Mouse (Mus musculus) heart, embryonic 11.5 days (tissue): Measurements from ENCODE around the gene Cnot6. TPM values are rescaled to one million over a fixed set of nuclear protein-coding genes. Genes with fewer than 3 reads are reported as not detected.

Experiments used
- ATAC-seq: fragments of 200-750 bp; cut with Nextera tagmentation; replicated peaks from 2 replicates; pipeline ENCODE4 v1.8.0; 2017; ENCODE audit warnings: moderate library complexity; ENCODE audit not compliant: insufficient number of reproducible peaks, low FRiP score, low TSS enrichment
- H3K27ac ChIP-seq: fragments of 300-500 bp; sonication (generic); 2 replicates; pipeline ENCODE4 v1.5.1; 2014; ENCODE audit warnings: mild to moderate bottlenecking, low read depth, low read length
- H3K27me3 ChIP-seq: fragments of 300-500 bp; sonication (generic); 2 replicates; pipeline ENCODE4 v1.6.1; 2014; ENCODE audit warnings: mild to moderate bottlenecking, low read length, mixed read lengths; ENCODE audit not compliant: control insufficient read depth, insufficient read depth
- H3K36me3 ChIP-seq: fragments of 300-500 bp; sonication (generic); 2 replicates; pipeline ENCODE4 v1.6.1; 2014; ENCODE audit warnings: mild to moderate bottlenecking, low read length, moderate library complexity, mixed read lengths; ENCODE audit not compliant: control insufficient read depth, insufficient read depth
- H3K4me1 ChIP-seq: fragments of 300-500 bp; sonication (generic); 2 replicates; pipeline ENCODE4 v1.6.1; 2014; ENCODE audit warnings: low read length; ENCODE audit not compliant: control insufficient read depth, insufficient read depth
- H3K4me2 ChIP-seq: fragments of 300-500 bp; sonication (generic); 2 replicates; pipeline ENCODE4 v1.6.1; 2014; ENCODE audit warnings: mild to moderate bottlenecking, moderate library complexity
- H3K4me3 ChIP-seq: fragments of 300-500 bp; sonication (generic); 2 replicates; pipeline ENCODE4 v1.5.1; 2014; ENCODE audit warnings: low read depth, low read length
- H3K9ac ChIP-seq: fragments of 300-500 bp; sonication (generic); 2 replicates; pipeline ENCODE4 v1.6.1; 2014; ENCODE audit warnings: mild to moderate bottlenecking, low read depth, low read length, moderate library complexity
- H3K9me3 ChIP-seq: fragments of 300-500 bp; sonication (generic); replicated peaks from 2 replicates; pipeline ENCODE4 v1.6.1; 2016; ENCODE audit warnings: low read length; ENCODE audit not compliant: control insufficient read depth
- WGBS: fragments of 180-500 bp; shearing (Covaris S2); extraction: QIAGEN DNeasy Blood & Tissue Kit; methylation state at CpG from one replicate; pipeline ENCODE4 v1.1.7; 2014; ENCODE audit not compliant: insufficient replicate concordance; 5-methylcytosine and 5-hydroxymethylcytosine counted together
- polyA plus RNA-seq: library from polyadenylated mRNA; unstranded; fragments of >200 nt; fragmentation: Nextera tagmentation; extraction: Ambion mirVana; gene quantifications from 2 replicates; pipeline ENCODE4 v1.2.1, GENCODE M21; 2014

Gene Cnot6
- 35.5 and 38.7 TPM in 2 replicates for polyA plus RNA-seq

DNA sequence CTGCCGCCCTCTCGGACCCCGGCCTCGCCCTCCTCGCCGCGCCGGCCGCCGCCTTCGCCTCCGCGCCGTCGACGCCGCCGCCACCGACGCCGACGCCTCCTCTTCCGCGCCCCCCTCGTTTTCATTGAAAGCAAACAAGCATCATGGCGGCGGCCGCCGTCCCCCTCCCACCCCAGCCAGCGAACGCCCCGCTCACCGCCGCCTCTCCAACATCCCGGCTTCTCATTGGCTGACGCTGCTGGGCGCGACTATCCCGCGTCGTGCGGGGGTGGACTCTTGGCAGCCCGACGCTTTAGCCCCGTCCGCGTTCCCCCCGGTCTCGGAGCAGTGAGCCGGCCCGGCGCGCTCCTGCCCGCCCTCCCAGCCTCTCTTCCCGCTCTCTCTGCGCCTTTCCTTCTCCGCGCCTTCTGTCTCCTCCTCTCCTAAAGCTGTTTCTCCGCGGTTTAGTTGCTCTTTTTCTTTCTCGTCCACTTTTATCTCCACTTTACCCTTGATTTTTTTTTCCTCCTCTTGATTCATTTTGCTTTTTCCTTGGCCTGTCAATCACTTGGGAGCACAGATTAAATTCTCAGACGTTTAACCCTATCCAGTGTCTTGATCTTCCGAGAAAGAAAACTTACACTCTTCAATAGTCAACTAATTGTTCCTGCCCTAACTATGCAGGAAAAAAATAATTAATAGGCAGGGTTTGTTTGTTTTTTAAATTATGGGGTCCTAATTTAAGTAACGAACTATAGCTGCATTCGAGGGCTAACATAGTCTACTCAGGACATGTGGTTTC is at the start of gene Cnot6:
Cnot6 (minus strand) TSS at position 169 of the 781 bp plus-strand sequence.
- H3K9me3 ChIP-seq = no peaks in the 10 kb centered on the region
- peak within 1 kb of the TSS; percentile 69 for H3K4me3 ChIP-seq
- peak within 1 kb of the TSS; percentile 97 for H3K27ac ChIP-seq
- H3K36me3 ChIP-seq = no peaks in the 10 kb centered on the region
- peak within 1 kb of the TSS; percentile 76 for H3K4me2 ChIP-seq
- under 1% methylated on average over 63 of the region's 65 CpGs for WGBS
- peak within 1 kb of the TSS; percentile 99 for H3K9ac ChIP-seq
- no peaks in the 10 kb centered on the region for H3K27me3 ChIP-seq
- ATAC-seq = peak; percentile 95
- H3K4me1 ChIP-seq = peaks cover 17% of the 10 kb centered on the region

DNA sequence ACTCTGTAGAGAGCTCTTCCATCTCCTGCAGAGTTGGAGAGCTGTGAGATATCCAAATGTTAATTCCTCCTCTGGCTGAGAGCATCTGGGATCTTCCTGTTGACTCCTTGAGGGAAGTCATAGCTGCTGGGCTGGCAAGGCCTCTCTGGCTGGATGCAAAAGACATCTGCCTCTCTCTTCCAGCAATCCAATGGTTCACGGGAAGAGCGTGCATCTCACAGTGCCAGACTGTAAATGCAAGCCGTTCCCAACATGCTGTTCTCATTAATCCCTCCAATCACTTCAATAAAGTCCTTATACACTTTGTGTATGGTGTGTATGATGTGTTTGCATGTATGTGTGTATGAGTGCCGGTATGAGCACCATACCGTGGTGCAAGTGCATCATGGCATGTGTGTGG is 48.6 kb upstream of the Cnot6 start:
- Histone ChIP-seq H3K4me1 (0 out of 2 replicates have a peak, but pooled peaks cover 5% of the 10 kb centered on the region), H3K4me3 (no peak overlapping the region), H3K9ac (no peak overlapping the region), H3K9me3 (no peaks in the 10 kb centered on the region), H3K36me3 (no peaks in the 10 kb centered on the region), H3K27me3 (no peaks in the 10 kb centered on the region), H3K4me2 (no peak overlapping the region), H3K27ac (no peak overlapping the region)
- ATAC-seq = no peak
- 89% methylated on average over 5 of the region's 5 CpGs for WGBS

DNA sequence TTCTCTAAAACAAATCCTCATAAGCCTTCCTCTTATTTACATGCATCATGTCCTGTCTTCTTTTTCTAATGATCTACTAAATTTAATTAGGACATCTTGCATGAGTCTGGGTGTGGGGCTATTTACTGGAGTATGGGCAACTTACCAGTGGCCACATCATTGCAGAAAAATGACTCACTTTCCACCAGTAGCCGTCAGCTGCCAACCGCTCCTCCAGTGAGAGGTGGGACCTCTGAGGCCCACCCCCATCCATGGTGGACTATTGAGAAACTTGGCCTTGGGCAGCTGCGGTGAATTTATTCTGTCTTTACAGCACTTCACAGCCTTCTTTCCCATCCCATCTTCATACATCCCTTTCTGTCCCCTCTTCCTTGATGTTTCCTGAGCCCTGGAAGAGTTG is 45.6 kb upstream of the Cnot6 start:
- 82% methylated on average over 3 of the region's 3 CpGs for WGBS
- H3K9ac ChIP-seq = no peak overlapping the region
- H3K27ac ChIP-seq = no peak overlapping the region
- H3K4me2 ChIP-seq = no peak overlapping the region
- H3K36me3 ChIP-seq = no peaks in the 10 kb centered on the region
- H3K9me3 ChIP-seq = no peaks in the 10 kb centered on the region
- peaks cover 3% of the 10 kb centered on the region; the same call in 1 of the 2 replicates for H3K4me1 ChIP-seq
- ATAC-seq = no peak
- H3K4me3 ChIP-seq = no peak overlapping the region
- H3K27me3 ChIP-seq = no peaks in the 10 kb centered on the region

DNA sequence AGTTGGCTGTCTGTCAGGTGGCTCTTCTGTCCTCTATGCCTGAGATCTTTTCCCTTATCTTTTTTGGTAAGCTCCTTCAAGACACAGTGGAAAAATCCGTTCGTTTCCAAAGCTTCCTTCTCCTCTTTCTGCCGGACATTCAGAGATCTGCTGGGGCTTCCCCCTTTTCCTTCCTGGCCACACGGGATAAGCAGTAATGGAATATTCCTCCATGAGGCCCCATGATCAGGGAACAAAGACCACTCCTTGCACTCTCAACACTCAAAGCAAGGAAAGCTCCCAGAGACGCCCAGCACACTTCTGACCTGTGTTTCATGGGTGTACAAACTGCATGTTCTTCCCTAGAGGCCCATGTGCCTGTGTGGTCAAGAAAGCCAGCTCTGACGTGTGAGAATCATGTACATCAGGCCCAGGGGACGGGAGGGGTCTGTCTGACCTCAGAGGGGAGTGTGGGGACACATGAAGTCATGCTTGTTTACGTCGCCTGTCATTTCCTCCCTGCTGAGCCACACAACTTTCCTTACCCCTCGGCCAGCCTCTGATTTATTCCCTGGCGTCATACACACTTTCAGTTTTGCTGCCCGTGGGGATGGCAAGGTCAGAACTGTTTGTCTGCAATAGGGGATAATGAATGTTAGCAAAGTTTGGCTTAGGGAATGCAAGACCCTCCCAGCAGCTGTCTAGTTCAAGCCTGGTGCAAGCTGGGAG is 42.6 kb upstream of the Cnot6 start:
- no peak overlapping the region for H3K4me3 ChIP-seq
- peak overlapping the region; percentile 63 for H3K9ac ChIP-seq
- no peaks in the 10 kb centered on the region for H3K9me3 ChIP-seq
- peaks cover 3% of the 10 kb centered on the region; the same call in 1 of the 2 replicates for H3K4me1 ChIP-seq
- H3K27me3 ChIP-seq = no peaks in the 10 kb centered on the region
- peak overlapping the region; percentile 82 for H3K27ac ChIP-seq
- no peaks in the 10 kb centered on the region for H3K36me3 ChIP-seq
- no peak overlapping the region for H3K4me2 ChIP-seq
- WGBS = 37% methylated on average over 12 of the region's 12 CpGs
- ATAC-seq = no peak

DNA sequence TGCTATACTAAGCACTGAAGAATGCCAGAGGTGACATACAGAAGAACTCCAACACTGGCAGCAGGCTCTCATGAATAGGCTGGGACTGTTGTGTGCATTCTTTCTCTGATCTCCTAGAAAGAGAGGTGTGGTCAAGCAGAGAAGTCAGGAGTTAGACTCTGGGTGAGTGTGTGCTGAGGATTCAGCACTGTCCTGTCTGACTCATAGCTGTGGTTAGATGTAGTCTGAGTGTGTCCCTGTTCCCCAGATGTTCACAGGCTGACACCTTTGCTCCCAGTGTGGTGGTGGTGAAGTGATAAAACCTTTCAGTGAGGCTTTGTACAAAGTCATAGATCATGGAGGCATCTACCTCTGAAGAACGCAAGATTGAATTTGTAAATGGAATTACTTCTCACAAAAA is 34.2 kb upstream of the Cnot6 start:
- Histone ChIP-seq H3K9ac (no peak overlapping the region), H3K27ac (no peak overlapping the region), H3K4me2 (no peak overlapping the region), H3K4me1 (no peaks in the 10 kb centered on the region), H3K36me3 (no peaks in the 10 kb centered on the region), H3K27me3 (no peaks in the 10 kb centered on the region), H3K4me3 (no peak overlapping the region), H3K9me3 (peaks cover 5% of the 10 kb centered on the region; the same call in 1 of the 2 replicates)
- ATAC-seq = no peak
- WGBS = 79% methylated on average over 1 of the region's 1 CpGs

DNA sequence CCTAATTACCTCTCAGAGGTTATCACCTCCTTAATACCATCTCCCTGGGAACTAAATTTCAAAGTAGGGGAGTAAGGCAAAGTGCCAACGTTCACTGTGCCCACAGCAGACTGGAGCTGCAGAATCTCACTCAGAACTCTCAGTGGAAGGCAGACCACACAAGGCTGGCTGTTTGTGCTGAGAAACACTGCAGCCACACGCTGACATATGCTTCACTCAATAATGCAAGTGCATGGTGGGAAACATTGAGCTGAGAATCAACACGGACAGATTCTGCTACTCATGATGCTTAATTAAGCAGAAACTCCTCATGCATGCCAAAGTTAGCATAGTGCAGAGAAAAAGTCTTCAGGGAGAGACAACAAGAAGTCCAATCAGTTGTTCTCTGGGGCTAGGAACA is 33.3 kb upstream of the Cnot6 start:
- Histone ChIP-seq H3K9ac (no peak overlapping the region), H3K4me2 (no peak overlapping the region), H3K36me3 (no peaks in the 10 kb centered on the region), H3K27me3 (no peaks in the 10 kb centered on the region), H3K27ac (no peak overlapping the region), H3K4me3 (no peak overlapping the region), H3K9me3 (peaks cover 5% of the 10 kb centered on the region; the same call in 1 of the 2 replicates), H3K4me1 (no peaks in the 10 kb centered on the region)
- ATAC-seq = no peak
- WGBS = 76% methylated on average over 3 of the region's 3 CpGs

DNA sequence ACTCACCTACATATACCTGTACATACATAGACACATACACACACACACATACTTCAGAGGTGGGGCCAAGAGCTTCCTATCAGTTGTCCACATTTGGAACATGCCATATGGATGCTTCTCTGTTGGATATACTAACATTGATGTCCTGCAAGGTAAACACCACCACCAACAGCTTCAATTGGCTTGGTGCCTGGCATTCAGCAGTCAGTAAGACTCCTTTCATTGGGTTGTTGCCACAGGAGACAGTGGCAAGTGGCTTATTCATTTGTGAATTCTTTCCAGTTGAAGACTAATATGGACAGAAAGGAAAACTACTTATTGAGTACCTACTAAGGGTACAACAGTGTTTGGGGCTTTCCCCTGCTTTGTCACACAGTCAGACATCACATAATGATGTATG is 32.5 kb upstream of the Cnot6 start:
- no peak overlapping the region for H3K4me3 ChIP-seq
- H3K27ac ChIP-seq = no peak overlapping the region
- no peak overlapping the region for H3K9ac ChIP-seq
- H3K36me3 ChIP-seq = no peaks in the 10 kb centered on the region
- no peaks in the 10 kb centered on the region for H3K27me3 ChIP-seq
- H3K4me1 ChIP-seq = no peaks in the 10 kb centered on the region
- H3K9me3 ChIP-seq = peaks cover 5% of the 10 kb centered on the region; the same call in 1 of the 2 replicates
- no peak overlapping the region for H3K4me2 ChIP-seq
- no peak for ATAC-seq

DNA sequence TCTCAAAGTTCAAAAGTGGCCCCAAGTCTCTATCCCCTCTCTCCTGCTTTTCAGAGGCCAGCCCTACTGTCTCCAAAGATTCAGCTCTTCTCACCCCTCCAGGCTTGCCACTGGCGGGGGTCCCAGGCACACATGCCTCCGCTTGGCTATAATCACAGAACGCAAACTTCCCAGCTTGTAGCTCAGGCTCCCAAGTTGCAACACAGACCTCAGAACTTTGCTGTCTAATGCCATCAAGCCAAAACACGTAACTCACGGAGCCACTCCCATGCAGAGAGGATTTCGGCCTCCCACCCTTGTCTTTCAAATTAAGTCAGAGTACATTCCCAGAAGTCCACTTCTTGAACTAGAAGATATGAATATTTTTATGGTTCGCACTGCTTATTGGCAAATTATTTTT is 31.1 kb upstream of the Cnot6 start:
- H3K36me3 ChIP-seq = no peaks in the 10 kb centered on the region
- no peaks in the 10 kb centered on the region for H3K4me1 ChIP-seq
- H3K4me3 ChIP-seq = no peak overlapping the region
- 86% methylated on average over 7 of the region's 7 CpGs for WGBS
- ATAC-seq = no peak
- H3K27me3 ChIP-seq = no peaks in the 10 kb centered on the region
- no peak overlapping the region for H3K4me2 ChIP-seq
- no peak overlapping the region for H3K27ac ChIP-seq
- H3K9ac ChIP-seq = no peak overlapping the region
- H3K9me3 ChIP-seq = no peaks in the 10 kb centered on the region
